24 mouse cellular contexts compared by ENCODE assay signal in genomic region chr2:117318991-117319390, GRCm38 (mm10). TPM values are rescaled to one million over a fixed set of nuclear protein-coding genes. Genes with fewer than 3 reads are reported as not detected.
DNase-seq lines count a peak whose midpoint lies in the region; ATAC-seq and TF ChIP-seq lines count a peak whose summit lies in the region.
"Had no signal": no experiment of that assay in that cellular context is flagged by ENCODE, and none has a peak within 500 bp of the region (broad histone marks: within the 10 kb centered on the region; RNA-seq: fewer than 3 reads in every experiment).

No protein-coding gene starts in this region.

- no peak for TF ChIP-seq CTCF in forebrain, postnatal 0 days (IDR thresholded peaks at IDR 0.05; ENCODE audit: low read depth)

- peaks cover 12% of the 10 kb centered on the region; the same call in 1 of the 2 replicates for H3K9me3 ChIP-seq in forebrain, embryonic 10.5 days
- H3K9me3 ChIP-seq in forebrain, postnatal 0 days (ENCODE audit: low read length): no peaks in the 10 kb centered on the region
- H3K9me3 ChIP-seq: embryonic facial prominence, embryonic 12.5 days; forebrain, embryonic 12.5 days; G1E had no signal

- DNase-seq in forebrain, embryonic 10.5 days (ENCODE audit: extremely low spot score, low spot score): peak; percentile 2
- DNase-seq in forebrain, postnatal 0 days: no peak
- DNase-seq in brain, adult 2 months (ENCODE audit: low read depth, low spot score): peak; percentile 78
- no peak for DNase-seq in neural tube, embryonic 10.5 days (ENCODE audit: extremely low spot score, low spot score)
- DNase-seq in left cerebral cortex, adult 18-20 months (ENCODE audit: low spot score in 2 of 2): no peak
- DNase-seq: adrenal gland, adult 8-10 months; adrenal gland, postnatal 14 days; adrenal gland, postnatal 36 days; B cell, adult 2 months; cerebellum, adult 11 months; cerebellum, adult 2 months; cerebellum, adult 9-10 months; cerebellum, postnatal 10 days; cerebellum, postnatal 25 days had no signal

- H3K4me3 ChIP-seq in forebrain, embryonic 10.5 days: no peak overlapping the region
- no peak overlapping the region for H3K4me3 ChIP-seq in forebrain, postnatal 0 days (ENCODE audit: low read depth, low read length)
- H3K4me3 ChIP-seq: embryonic facial prominence, embryonic 10.5 days; embryonic facial prominence, embryonic 12.5 days; forebrain, embryonic 12.5 days had no signal

- H3K36me3 ChIP-seq in forebrain, embryonic 10.5 days (replicated peaks): no peaks in the 10 kb centered on the region
- H3K36me3 ChIP-seq in forebrain, postnatal 0 days (ENCODE audit: insufficient read depth): no peaks in the 10 kb centered on the region
- H3K36me3 ChIP-seq: embryonic facial prominence, embryonic 10.5 days; embryonic facial prominence, embryonic 12.5 days; forebrain, embryonic 12.5 days; G1E had no signal

- no peak overlapping the region for H3K9ac ChIP-seq in forebrain, postnatal 0 days
- H3K9ac ChIP-seq: embryonic facial prominence, embryonic 12.5 days; forebrain, embryonic 12.5 days had no signal

- 86% methylated on average over 3 of the region's 3 CpGs for WGBS in forebrain, embryonic 10.5 days
- 88% methylated on average over 3 of the region's 3 CpGs for WGBS in forebrain, postnatal 0 days

- H3K4me2 ChIP-seq in forebrain, postnatal 0 days (ENCODE audit: low read depth): no peak overlapping the region
- H3K4me2 ChIP-seq: embryonic facial prominence, embryonic 12.5 days; forebrain, embryonic 12.5 days had no signal

- H3K4me1 ChIP-seq in forebrain, embryonic 10.5 days: peaks cover under 1% of the 10 kb centered on the region; the same call in 1 of the 2 replicates
- no peaks in the 10 kb centered on the region for H3K4me1 ChIP-seq in forebrain, postnatal 0 days (ENCODE audit: insufficient read depth)
- H3K4me1 ChIP-seq: embryonic facial prominence, embryonic 10.5 days; embryonic facial prominence, embryonic 12.5 days; forebrain, embryonic 12.5 days had no signal

- no peak for ATAC-seq in forebrain, postnatal 0 days
- peak; percentile 14 for ATAC-seq in inflammation-experienced regulatory T-cells, adult 6 months
- ATAC-seq: activated CD4-positive, CD25-positive, alpha-beta regulatory T cell, adult 4 months; forebrain, embryonic 14.5 days; forebrain, embryonic 16.5 days; Patski had no signal

- H3K27me3 ChIP-seq in forebrain, embryonic 10.5 days (ENCODE audit: poor library complexity, severe bottlenecking): no peaks in the 10 kb centered on the region
- H3K27me3 ChIP-seq in forebrain, postnatal 0 days (ENCODE audit: insufficient read depth, low read length): no peaks in the 10 kb centered on the region
- H3K27me3 ChIP-seq: CH12.LX; embryonic facial prominence, embryonic 12.5 days; forebrain, embryonic 12.5 days had no signal

- no peak overlapping the region for H3K27ac ChIP-seq in forebrain, embryonic 10.5 days
- H3K27ac ChIP-seq in forebrain, postnatal 0 days (ENCODE audit: low read depth, low read length): no peak overlapping the region
- H3K27ac ChIP-seq: embryonic facial prominence, embryonic 10.5 days; embryonic facial prominence, embryonic 12.5 days; forebrain, embryonic 12.5 days had no signal

RNA-seq across cellular contexts. Expression of gene Rasgrp1, which starts 23.8 kb away (rescaled TPM):
- 3.6 and 4.8 TPM in 2 replicates for polyA plus RNA-seq in forebrain, embryonic 10.5 days (2016; fragmentation: Nextera tagmentation; extraction: Ambion mirVana)
- 16.6 and 18.4 TPM in 2 replicates for total RNA-seq in forebrain, postnatal 0 days (2014; rRNA removed)
- polyA plus RNA-seq in forebrain, postnatal 0 days (2015; fragmentation: Nextera tagmentation; extraction: Ambion mirVana): 6.6 and 9.5 TPM in 2 replicates
- polyA plus RNA-seq in inflammation-experienced regulatory T-cells, adult 6 months (2017; shearing (Covaris generic)): 10 to 100 TPM; 48.9 to 73.3 (median 64.2) TPM
- 100 to 1,000 TPM; 330 TPM for total RNA-seq in left cerebral cortex, adult 18-20 months (2021)
- polyA plus RNA-seq: G1E, Patski had no signal

Comparison
In these comparisons a context has a peak if more than half of its experiments do, and no peak if none do; other contexts are left out.
1. DNase-seq: peak in forebrain, embryonic 10.5 days (single experiment) and brain, adult 2 months (single experiment); none in forebrain, postnatal 0 days (single experiment), neural tube, embryonic 10.5 days (single experiment) and left cerebral cortex, adult 18-20 months (0 of 2).